Mouse (Mus musculus): ENCODE results near the gene T2.

- TF ChIP-seq GATA1 (IDR thresholded peaks at IDR 0.05; ENCODE audit: low read length) = no peak
- no peak for TF ChIP-seq TAL1 (IDR thresholded peaks at IDR 0.05; ENCODE audit: low read length)
Observed at GRCm38 (mm10) chr17:8340407-8341359, 15.1 kb upstream of the T2 start.
